Mouse (Mus musculus) brown adipose tissue, adult 24 weeks (tissue): ENCODE data around the gene Fam19a5. TPM values are rescaled to one million over a fixed set of nuclear protein-coding genes. Genes with fewer than 3 reads are reported as not detected.

Experiments
- H3K27ac ChIP-seq: fragments of 200-500 bp; replicated peaks from 2 replicates; pipeline ENCODE4 v1.5.1; 2012; ENCODE audit warnings: low read depth, mild to moderate bottlenecking, low read length
- H3K4me1 ChIP-seq: fragments of 200-500 bp; 2 replicates; pipeline ENCODE4 v1.6.1; 2012; ENCODE audit warnings: low read length, mixed read lengths; ENCODE audit not compliant: control insufficient read depth, insufficient read depth, insufficient read length
- H3K4me3 ChIP-seq: fragments of 200-500 bp; 2 replicates; pipeline ENCODE4 v1.5.1; 2012; ENCODE audit warnings: low read depth, mild to moderate bottlenecking, low read length, moderate library complexity; ENCODE audit not compliant: insufficient read depth
- polyA plus RNA-seq: library from polyadenylated mRNA; stranded (reverse); fragments of >200 nt; gene quantifications from 2 replicates; pipeline ENCODE4 v1.2.4, GENCODE M21; 2012; ENCODE audit not compliant: missing spikeins, insufficient read depth, insufficient read length

Fam19a5 gene
- polyA plus RNA-seq, 1 experiment, result 4.6 TPM

DNA sequence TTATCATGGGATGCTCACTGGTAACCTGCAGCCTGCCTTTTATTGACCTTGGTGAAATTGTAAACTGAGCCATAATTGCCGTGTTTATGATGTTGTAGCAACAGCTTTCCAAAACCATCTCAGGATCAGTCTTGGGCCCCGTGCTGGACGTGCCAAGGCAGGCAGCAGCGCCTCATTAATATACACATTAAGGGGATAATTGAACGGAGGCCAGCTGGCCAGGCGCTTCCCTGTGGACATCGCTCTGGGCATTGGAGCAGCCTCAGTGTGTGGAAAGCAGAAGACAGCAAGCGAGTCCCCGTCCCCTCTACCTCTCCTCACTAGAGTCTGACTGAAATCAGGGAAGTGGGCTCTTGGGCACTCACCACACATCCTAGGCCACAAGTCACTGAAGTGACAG is 127.8 kb downstream of the Fam19a5 start:
- H3K27ac ChIP-seq, result no peak overlapping the region
- no peak overlapping the region for H3K4me3 ChIP-seq
- no peaks in the 10 kb centered on the region for H3K4me1 ChIP-seq

DNA sequence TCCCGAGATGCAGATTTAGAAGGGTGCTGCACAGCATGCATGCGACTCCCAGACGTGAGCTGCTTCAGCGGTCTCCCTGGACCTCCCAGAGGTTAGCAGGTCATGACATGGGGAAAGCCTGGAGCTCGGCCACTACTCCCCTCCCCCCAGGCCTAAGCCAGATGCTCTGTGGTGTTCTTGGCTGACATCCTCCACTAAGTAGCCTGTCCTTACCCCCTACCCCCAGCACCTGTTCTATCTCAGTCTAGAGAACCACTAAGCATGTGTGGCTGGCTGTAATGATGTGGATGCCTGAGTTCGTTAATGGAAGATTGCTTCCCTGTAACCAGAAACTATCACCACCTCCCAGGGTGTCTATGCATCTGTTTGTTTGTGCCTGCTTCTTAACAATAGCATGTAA is 134.6 kb downstream of the Fam19a5 start:
- Histone ChIP-seq H3K27ac (no peak overlapping the region), H3K4me1 (no peaks in the 10 kb centered on the region), H3K4me3 (no peak overlapping the region)

DNA sequence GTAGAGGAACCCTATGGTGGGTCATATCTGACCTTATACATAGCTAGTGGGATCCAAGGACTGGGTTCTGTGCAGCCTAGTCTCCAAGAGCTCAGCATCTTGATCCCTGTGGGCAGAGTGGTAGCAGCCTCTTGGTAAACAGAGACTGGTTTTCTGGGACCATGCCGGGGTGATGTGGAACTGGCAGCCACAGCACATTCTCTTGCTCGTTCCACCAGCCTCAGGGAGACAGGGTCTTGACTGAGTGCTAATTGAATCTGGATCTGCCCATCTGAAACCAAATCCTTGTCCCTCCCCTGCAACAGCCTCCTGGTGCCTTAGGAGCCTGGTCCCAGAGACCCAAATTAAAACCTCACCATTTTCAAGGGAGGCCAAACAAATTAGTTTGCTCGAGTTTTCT is 138.3 kb downstream of the Fam19a5 start:
- H3K4me1 ChIP-seq, result no peaks in the 10 kb centered on the region
- no peak overlapping the region for H3K4me3 ChIP-seq
- H3K27ac ChIP-seq, result no peak overlapping the region

DNA sequence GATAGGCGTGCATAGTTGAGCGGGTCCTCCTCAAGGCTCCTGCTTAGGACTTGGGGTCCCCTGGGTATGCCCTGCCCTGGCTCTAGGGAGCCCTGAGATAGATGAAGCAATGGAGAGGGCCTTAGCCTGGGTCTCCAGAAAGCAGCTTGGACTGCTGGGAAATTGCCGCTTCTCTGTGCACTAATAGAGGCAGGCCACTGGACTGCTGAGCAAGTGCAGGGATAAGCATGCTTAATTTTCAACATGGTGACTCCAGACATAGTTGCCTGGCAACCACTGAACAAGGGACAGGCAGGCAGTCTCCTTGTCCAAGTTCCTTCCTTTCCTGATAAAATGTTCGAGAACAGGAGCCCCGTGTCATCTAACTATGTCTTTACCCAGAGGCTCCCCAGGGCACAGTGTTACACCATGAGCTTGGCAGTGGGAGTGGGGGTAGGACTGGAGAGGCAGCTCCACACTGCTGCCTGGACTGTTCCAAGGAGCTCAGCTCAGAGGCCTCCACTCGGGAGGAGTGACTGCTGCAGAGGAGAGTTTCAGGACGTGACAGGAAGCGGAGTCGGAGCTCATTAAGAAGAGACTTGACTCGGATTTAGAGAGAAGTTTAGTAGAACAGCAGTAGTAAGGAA is 142.4 kb downstream of the Fam19a5 start:
- Histone ChIP-seq H3K27ac (no peak overlapping the region), H3K4me3 (no peak overlapping the region), H3K4me1 (no peaks in the 10 kb centered on the region)

DNA sequence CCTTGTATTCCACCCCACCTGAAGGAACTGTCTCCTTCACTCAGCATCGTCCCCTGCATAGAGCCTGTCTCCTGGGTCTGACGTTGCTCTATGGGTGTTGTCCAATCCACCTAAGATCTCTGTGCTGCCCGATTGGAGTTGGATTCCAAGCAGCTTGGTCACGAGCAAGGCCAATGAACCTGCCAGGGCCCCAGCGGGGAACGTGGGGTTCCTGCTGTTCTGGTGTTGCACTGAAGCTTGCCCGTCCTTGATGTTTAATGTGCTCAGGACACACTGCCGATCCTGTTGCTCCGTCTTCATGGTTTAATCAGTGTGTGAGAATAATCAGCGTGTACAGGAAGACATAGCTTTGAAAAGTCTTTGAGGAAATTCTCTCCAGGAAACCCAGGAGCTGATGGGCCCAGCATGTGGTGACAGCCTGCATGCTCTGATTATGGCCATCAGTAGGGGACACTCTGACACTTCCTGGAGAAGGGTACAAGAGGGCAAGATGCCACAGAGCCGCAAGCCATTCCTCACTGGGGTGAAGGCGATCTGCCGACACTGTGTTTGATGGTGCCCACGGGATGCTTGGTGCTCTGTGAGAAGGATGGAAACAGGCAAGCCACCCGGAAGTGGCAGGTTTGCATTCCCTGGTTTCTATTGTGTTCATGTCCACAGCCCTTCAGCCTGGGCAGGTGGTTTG is 147.3 kb downstream of the Fam19a5 start:
- Histone ChIP-seq H3K4me3 (no peak overlapping the region), H3K27ac (no peak overlapping the region), H3K4me1 (no peaks in the 10 kb centered on the region)

DNA sequence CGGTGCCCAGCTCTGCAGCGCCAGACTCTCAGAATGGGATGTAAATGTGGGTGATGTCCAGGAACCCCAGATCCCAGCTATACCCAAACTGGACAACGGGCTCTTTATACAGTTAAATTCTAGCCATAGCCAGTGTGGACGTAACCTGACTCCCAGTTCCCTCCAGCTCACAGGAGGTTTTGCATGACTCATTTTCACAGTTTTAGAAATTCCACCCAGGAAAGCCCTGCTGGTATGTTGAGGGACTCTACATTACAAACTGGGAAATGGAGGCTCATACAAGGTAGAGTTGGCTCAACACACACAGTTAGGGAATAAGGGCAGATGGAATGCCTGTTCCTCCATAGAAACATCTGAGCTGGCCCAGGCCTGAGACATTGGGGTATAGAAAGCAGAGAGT is 147.9 kb downstream of the Fam19a5 start:
- no peaks in the 10 kb centered on the region for H3K4me1 ChIP-seq

DNA sequence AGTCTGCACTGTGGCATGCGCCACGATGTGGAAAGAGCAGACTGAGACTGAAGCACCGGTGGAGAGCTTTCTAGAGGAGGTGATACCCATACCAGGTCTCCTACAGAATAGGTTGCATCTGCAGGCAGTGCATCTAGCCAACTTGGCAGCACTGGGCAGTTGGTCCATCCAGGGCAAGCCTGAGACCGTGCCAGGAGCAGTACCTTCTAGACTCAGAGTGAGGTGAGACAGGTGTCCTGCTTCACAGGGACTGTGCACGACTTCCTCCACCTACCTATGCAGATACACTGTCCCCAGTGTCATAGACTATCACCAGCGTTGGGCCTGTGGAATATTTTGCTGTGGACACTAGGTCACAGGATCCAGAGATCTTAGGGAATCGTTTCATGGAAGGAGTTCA is 148.3 kb downstream of the Fam19a5 start:
- Histone ChIP-seq H3K27ac (no peak overlapping the region), H3K4me1 (no peaks in the 10 kb centered on the region), H3K4me3 (no peak overlapping the region)

More for the DNA sequence above, 147.9 kb downstream of the Fam19a5 start:
- Histone ChIP-seq H3K4me3 (no peak overlapping the region), H3K27ac (no peak overlapping the region)

DNA sequence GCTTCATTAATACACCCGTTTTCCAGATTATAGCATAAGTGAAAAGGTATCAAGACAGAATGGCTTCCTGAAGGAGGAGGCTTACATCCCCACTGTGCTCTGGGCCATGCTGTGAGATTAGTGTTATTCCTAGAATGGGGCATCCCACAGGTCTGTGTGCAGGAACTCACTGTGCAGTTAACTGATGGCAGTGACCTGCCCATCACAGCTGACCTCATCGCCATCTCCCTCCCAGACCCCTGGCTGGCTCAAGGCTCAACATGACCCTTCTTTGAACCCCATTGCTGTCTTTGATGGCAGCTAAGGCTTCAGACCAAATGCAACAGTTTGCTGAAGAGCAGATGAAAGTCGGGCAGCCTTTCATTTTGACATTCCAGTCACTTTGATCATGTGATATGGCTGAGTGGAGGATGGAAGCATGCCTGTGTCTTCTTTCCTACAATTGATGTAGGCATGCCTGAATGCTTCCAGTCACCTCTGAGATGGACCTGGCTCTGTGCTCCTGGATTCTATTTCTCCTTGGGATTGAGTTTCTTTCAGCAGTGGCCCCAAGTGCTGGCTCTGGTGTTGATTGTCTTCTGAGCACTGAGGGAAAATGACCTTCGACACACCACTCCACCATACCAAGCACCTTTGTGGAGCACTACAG is 148.9 kb downstream of the Fam19a5 start:
- no peak overlapping the region for H3K27ac ChIP-seq
- H3K4me1 ChIP-seq, result no peaks in the 10 kb centered on the region
- no peak overlapping the region for H3K4me3 ChIP-seq

DNA sequence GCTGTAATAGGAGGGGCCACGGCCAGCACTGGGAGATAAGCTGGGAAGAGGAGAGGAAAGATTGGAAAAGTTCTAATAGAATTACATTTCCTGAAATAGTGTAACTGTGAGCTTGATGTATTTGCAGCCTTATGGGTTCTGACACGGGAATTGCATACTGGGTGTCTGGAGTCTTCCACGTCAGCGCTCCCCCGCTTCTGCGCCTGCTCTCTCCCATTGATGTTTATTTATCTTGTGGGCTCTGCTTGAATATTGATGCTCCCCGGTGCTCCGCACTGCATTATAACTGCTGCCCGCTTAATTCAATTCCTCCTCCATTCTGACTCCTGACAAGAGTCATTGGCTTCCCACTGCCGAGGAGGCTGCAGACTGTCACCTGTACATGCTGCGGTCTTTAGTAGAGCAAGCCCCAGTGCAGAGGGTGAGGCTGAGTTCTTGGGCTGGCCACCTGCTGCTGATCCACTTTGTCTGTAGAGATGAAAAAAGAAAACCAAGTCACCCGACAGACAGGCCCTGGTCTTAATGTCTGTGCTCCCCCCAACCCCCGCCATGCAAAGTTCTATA is 153.4 kb downstream of the Fam19a5 start:
- H3K27ac ChIP-seq, result no peak overlapping the region
- no peaks in the 10 kb centered on the region for H3K4me1 ChIP-seq
- H3K4me3 ChIP-seq, result no peak overlapping the region

DNA sequence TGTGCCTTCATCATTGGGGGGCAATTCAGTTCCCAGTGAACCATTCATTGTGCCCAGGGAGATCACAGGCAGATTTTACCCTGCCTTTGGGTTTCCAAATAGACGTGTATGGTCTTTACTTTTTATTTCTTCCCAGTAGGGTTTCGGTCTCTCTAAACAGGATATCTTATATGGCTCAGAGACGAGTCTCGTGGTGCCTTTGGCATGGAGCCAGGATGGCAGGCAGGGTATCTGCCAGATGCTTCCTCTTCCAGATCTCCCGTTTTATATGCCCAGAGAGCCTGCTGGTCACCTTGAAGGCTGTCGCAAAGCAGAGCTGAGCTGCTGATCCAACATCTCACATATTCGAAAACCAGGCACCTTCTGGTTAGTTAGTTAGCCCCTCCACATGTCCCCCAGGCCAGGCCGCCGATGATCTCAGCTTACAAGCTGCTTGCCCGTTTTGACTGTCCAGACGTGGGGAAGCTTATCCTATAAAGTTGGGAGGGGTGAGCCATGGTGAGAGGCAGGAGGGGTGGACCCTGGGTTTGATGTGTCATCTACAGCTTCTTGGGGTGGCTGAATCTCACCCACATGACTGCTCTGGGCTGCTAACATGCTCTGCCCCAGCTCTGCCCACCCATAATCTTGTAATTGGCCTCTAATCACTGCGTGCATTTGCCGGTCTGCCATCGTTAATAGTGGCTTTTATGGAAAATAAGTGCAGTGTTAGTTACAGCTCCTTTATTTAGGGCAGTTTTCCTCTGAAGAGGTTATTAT is 154.6 kb downstream of the Fam19a5 start:
- H3K4me3 ChIP-seq, result no peak overlapping the region
- no peak overlapping the region for H3K27ac ChIP-seq
- no peaks in the 10 kb centered on the region for H3K4me1 ChIP-seq

DNA sequence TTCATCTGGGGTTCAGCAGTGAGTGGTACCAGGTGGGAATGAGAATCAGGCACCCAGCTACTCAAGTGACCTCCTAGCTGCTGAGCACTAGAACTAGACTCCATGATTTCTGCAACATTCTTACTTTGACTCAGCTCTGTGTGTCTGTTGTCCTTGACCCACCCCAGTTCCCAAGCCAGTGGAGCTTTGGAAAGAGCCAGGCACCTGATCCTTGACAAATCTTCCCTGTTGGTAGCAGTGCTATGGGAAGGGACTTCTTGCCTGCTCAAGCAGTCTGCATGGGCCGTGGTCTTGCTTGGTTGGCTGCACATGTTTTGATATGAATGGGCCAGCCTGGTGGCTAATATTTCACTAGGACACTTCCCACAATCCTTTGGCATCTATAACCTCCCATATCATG is 158.7 kb downstream of the Fam19a5 start:
- Histone ChIP-seq H3K4me3 (no peak overlapping the region), H3K4me1 (no peaks in the 10 kb centered on the region), H3K27ac (no peak overlapping the region)

DNA sequence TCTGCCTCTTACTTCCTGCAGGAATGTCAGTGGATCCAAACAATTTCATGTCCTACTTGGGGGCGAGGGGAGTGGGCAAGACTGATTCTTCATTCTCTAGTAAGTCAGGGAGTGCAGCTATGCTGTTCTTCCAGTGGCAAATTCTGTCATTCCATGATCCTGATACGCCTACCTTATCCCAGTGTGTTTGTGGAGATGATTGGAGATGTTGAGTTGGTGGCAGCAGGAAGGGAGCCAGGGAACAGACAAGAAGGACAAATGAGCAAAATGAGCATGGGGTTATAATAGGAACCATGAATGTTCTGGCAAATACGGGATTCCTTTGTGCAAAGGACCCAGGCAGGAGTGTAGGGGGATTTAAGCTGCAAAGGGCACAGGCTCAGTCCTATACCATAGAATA is 159.2 kb downstream of the Fam19a5 start:
- Histone ChIP-seq H3K27ac (no peak overlapping the region), H3K4me3 (no peak overlapping the region), H3K4me1 (no peaks in the 10 kb centered on the region)

DNA sequence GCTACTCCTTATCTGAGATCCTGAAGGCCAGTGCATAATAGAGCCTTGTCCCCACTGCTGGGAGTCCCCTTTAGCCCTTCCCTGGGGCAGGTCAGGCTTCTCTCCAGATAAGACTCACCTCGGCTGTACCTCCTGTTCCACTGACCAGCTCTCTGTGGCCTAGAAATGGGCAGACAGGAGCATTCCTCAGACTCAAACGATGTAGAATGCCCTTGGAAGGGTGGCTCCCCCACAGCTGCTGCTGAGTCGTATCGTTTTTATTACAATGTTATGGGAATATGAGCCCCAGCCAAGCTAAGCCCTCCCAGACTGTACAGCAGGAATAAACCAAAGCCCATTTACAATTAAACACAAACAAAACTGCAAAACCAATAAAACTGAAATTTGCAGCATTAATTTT is 167.7 kb downstream of the Fam19a5 start:
- H3K4me1 ChIP-seq, result no peaks in the 10 kb centered on the region
- no peak overlapping the region for H3K4me3 ChIP-seq
- no peak overlapping the region for H3K27ac ChIP-seq

DNA sequence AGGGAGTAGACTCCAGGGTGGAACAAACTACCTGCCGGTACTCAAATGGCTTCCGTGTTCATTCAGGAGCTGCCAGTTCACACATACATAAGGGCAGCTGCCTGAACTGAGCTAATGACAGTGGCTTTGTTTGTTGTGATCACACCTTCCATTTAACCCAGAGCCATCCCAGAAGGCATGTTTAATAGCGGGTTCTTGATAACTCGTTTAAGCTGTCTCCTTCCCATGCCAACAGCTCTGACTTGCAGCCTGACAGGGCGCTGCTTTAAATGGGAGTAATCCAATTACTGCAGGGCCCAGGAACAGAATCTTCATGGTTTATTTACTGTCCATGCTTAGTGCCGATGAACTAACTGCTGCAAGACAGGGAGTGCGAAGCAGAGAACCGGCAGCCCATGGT is 168.1 kb downstream of the Fam19a5 start:
- Histone ChIP-seq H3K4me1 (no peaks in the 10 kb centered on the region), H3K27ac (no peak overlapping the region), H3K4me3 (no peak overlapping the region)

DNA sequence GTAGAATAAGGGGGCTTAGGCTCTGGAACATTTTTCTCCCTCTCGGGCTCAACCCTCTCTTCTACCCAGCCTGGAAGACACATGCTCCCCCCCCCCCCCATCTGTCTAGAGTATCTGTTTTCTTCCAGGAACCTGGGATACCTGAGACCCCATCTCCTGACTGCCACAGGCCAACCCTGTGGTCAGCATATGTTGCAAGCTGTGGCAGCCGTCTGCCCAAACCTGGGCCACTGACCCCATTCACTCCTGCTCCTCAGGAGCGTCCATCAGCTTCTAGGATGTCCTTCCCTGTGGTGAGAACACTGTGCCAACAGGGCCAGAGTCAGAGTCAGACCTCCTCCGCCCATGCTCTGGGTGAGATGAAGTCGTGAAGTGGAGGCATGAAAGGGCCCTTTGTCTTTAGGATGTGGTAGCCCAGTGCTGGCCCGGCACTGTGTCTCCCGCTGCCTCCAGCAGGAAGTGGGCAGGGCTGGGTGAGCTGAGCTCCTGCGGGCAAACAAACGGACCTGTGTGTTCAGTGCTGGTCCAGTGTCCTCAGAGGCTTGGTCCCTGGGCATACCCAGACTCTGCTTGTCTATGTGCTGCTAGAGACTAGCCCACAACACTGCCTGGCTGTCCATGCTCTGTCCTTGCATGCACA is 171.1 kb downstream of the Fam19a5 start:
- no peak overlapping the region for H3K4me3 ChIP-seq

More for the DNA sequence above, 171.1 kb downstream of the Fam19a5 start:
- no peak overlapping the region for H3K27ac ChIP-seq
- H3K4me1 ChIP-seq, result no peaks in the 10 kb centered on the region
